8 mouse cellular contexts compared by ENCODE assay signal in genomic region chr9:86464151-86465105, GRCm38 (mm10). TPM values are rescaled to one million over a fixed set of nuclear protein-coding genes. Genes with fewer than 3 reads are reported as not detected.
DNase-seq lines count a peak whose midpoint lies in the region; ATAC-seq and TF ChIP-seq lines count a peak whose summit lies in the region.

Gene Ube2cbp (minus strand): TSS chr9:86464950.

- H3K9ac ChIP-seq in lung, embryonic 15.5 days, result peak within 1 kb of the TSS; percentile 74

- peaks cover 5% of the 10 kb centered on the region; the same call in 1 of the 2 replicates for H3K27me3 ChIP-seq in lung, embryonic 15.5 days

- no peaks in the 10 kb centered on the region for H3K36me3 ChIP-seq in lung, embryonic 15.5 days

- H3K9me3 ChIP-seq in lung, embryonic 15.5 days, result no peaks in the 10 kb centered on the region

- peak; percentile 72 for TF ChIP-seq POLR2A in olfactory bulb, adult 2 months (IDR thresholded peaks at IDR 0.05; ENCODE audit: insufficient read depth, low read depth, low read length)

- peak; percentile 94 for TF ChIP-seq CTCF in olfactory bulb, adult 2 months (IDR thresholded peaks at IDR 0.05; ENCODE audit: insufficient read depth, low read depth, low read length)

- 2% methylated on average over 70 of the region's 70 CpGs for WGBS in lung, embryonic 15.5 days
- WGBS in olfactory bulb, adult 2 months, result 1% methylated on average over 70 of the region's 70 CpGs

- DNase-seq in MN1 (ENCODE audit: low spot score), result peak; percentile 90
- DNase-seq in cerebellum, adult 8-10 months, result peak; percentile 93
- peak; percentile 86 for DNase-seq in forelimb bud, embryonic 11.5 days (ENCODE audit: low read depth, low spot score)
- DNase-seq in layer of hippocampus, adult 9-10 months (ENCODE audit: low spot score), result peak; percentile 75
- peak; percentile 60 to 71 for DNase-seq in thymus, adult 18-20 months

- peak within 1 kb of the TSS; percentile 70 for H3K4me3 ChIP-seq in lung, embryonic 15.5 days
- peak within 1 kb of the TSS; percentile 66 for H3K4me3 ChIP-seq in olfactory bulb, adult 2 months (ENCODE audit: insufficient read depth, low read depth, low read length)

- H3K27ac ChIP-seq in lung, embryonic 15.5 days, result peak within 1 kb of the TSS; percentile 53
- H3K27ac ChIP-seq in olfactory bulb, adult 2 months (ENCODE audit: insufficient read depth, low read depth, low read length), result peak within 1 kb of the TSS; percentile 41

- peak; percentile 87 to 90 for ATAC-seq in hematopoietic stem cell, adult 5-6 weeks (replicated peaks in 1 of 2; ENCODE audit: insufficient read depth in 1 of 2, low FRiP score in 2 of 2, low TSS enrichment in 1 of 2, low read depth in 1 of 2, poor library complexity in 2 of 2, severe bottlenecking in 2 of 2)
- peak; percentile 83 for ATAC-seq in lung, embryonic 15.5 days (ENCODE audit: borderline replicate concordance, extremely low read depth, low FRiP score, low TSS enrichment)

- peaks cover 7% of the 10 kb centered on the region; the same call in 1 of the 2 replicates for H3K4me1 ChIP-seq in lung, embryonic 15.5 days
- 0 out of 2 replicates have a peak, but pooled peaks cover 2% of the 10 kb centered on the region for H3K4me1 ChIP-seq in olfactory bulb, adult 2 months (ENCODE audit: control insufficient read depth, insufficient read depth, low read length)

- H3K4me2 ChIP-seq in lung, embryonic 15.5 days, result peak within 1 kb of the TSS; percentile 77

RNA-seq across cellular contexts. Expression of gene Ube2cbp, which starts in this region (rescaled TPM):
- 7.3 and 8.8 TPM in 2 replicates for total RNA-seq in hematopoietic stem cell, adult 5-6 weeks (2017)
- 5.0 and 5.4 TPM in 2 replicates for polyA plus RNA-seq in lung, embryonic 15.5 days (2015; fragmentation: Nextera tagmentation; extraction: Ambion mirVana)
- not detected in 2 replicates for polyA plus RNA-seq in olfactory bulb, adult 2 months (2012; ENCODE audit: insufficient read depth, insufficient read length, low replicate concordance, missing spikeins)

Comparison
In these comparisons a context has a peak if more than half of its experiments do, and no peak if none do; other contexts are left out.
1. Peak in every context shown above with its lines: DNase-seq, ATAC-seq, H3K4me3 ChIP-seq and H3K27ac ChIP-seq.